Mouse (Mus musculus) stomach, postnatal 0 days (tissue): ENCODE measurements at regions not wholly inside any gene's neighbourhood (a gene's known extent, or its start where the extent isn't known, plus 50 kb on each side); places are given as distances from the start of the nearest gene placed in this dataset.

Experiments used
- ATAC-seq: fragments of 200-750 bp; cut with Nextera tagmentation; 2 replicates; pipeline ENCODE4 v1.8.0; 2017; ENCODE audit not compliant: low FRiP score, low TSS enrichment
- DNase-seq: peaks from one replicate; pipeline ENCODE4 v3.0.0-alpha.2; 2016; ENCODE audit warnings: low spot score
- H3K27ac ChIP-seq: fragments of 300-500 bp; sonication (generic); replicated peaks from 2 replicates; pipeline ENCODE4 v1.5.1; 2014; ENCODE audit warnings: mild to moderate bottlenecking, control low read depth
- H3K27me3 ChIP-seq: fragments of 300-500 bp; sonication (generic); 2 replicates; pipeline ENCODE4 v1.6.1; 2014; ENCODE audit warnings: low read length; ENCODE audit not compliant: control insufficient read depth, insufficient read depth
- H3K36me3 ChIP-seq: fragments of 300-500 bp; sonication (generic); 2 replicates; pipeline ENCODE4 v1.6.1; 2014; ENCODE audit warnings: low read length, mixed read lengths; ENCODE audit not compliant: control insufficient read depth, insufficient read depth
- H3K4me1 ChIP-seq: fragments of 300-500 bp; sonication (generic); replicated peaks from 2 replicates; pipeline ENCODE4 v1.6.1; 2014; ENCODE audit warnings: antibody characterized with exemption; ENCODE audit not compliant: control insufficient read depth, insufficient read depth
- H3K4me2 ChIP-seq: fragments of 300-500 bp; sonication (generic); replicated peaks from 2 replicates; pipeline ENCODE4 v1.6.1; 2014; ENCODE audit warnings: low read depth, mild to moderate bottlenecking, control low read depth, moderate library complexity
- H3K4me3 ChIP-seq: fragments of 300-500 bp; sonication (generic); 2 replicates; pipeline ENCODE4 v1.5.1; 2014; ENCODE audit warnings: low read depth, low read length, control low read depth
- H3K9ac ChIP-seq: fragments of 300-500 bp; sonication (generic); 2 replicates; pipeline ENCODE4 v1.6.1; 2014; ENCODE audit warnings: mild to moderate bottlenecking, low read length, control low read depth, mixed read lengths
- H3K9me3 ChIP-seq: fragments of 300-500 bp; sonication (generic); 2 replicates; pipeline ENCODE4 v1.6.1; 2016; ENCODE audit warnings: low read length; ENCODE audit not compliant: control insufficient read depth
- CTCF ChIP-seq: IDR thresholded peaks from 2 replicates; pipeline ENCODE4 v1.5.1; 2016; ENCODE audit warnings: antibody characterized with exemption, low read depth, mild to moderate bottlenecking, moderate library complexity
- EP300 ChIP-seq: optimal IDR thresholded peaks from 2 replicates; pipeline ENCODE3; 2016; ENCODE audit warnings: antibody characterized with exemption
- WGBS: fragments of 180-500 bp; shearing (Covaris S2); extraction: QIAGEN DNeasy Blood & Tissue Kit; methylation state at CpG from one replicate; pipeline ENCODE4 v1.1.7; 2014; 5-methylcytosine and 5-hydroxymethylcytosine counted together

DNA sequence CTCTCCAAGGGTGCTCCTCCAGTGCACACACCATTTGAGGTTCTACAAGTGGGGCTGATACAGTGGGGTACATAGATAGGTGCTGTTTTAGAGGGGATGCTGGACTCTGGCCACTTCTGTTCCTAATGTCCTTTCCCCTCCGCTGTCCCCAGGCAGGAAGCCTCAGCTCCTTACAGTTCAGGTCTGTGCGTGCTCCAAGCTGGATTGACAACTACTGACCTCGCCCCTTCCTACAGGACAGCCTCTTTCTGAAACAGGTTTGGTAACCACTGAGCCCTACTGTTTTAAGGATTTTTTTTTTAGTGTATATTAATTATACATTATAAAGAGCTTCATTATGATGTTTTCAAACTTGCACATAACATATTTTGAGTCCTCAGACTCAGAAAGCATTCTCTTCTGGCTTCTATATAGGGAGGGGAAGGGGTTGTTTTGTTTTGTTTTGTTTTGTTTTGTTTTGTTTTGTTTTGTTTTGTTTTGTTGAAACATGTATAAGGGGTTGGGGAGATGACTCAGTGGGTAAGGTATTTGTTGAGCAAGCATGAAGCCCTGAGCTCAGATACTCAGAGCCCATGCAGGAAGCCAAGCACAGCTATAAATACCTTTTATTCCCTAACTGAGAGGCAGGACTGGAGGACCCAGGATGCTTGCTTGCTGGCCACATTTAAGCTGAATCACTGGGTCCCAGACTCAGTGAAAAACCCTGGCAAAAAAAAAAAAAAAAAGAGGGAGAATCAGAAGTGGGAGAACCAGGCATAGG is 81.4 kb upstream of the Hand1 start:
- Histone ChIP-seq H3K27ac (peak overlapping the region; percentile 69), H3K4me2 (no peak overlapping the region), H3K9me3 (no peaks in the 10 kb centered on the region), H3K36me3 (no peaks in the 10 kb centered on the region), H3K4me1 (no peaks in the 10 kb centered on the region), H3K4me3 (no peak overlapping the region), H3K9ac (no peak overlapping the region), H3K27me3 (no peaks in the 10 kb centered on the region)
- WGBS: 79% methylated on average over 3 of the region's 3 CpGs
- DNase-seq (no peak), ATAC-seq (no peak)
- TF ChIP-seq EP300 (no peak), CTCF (no peak)

DNA sequence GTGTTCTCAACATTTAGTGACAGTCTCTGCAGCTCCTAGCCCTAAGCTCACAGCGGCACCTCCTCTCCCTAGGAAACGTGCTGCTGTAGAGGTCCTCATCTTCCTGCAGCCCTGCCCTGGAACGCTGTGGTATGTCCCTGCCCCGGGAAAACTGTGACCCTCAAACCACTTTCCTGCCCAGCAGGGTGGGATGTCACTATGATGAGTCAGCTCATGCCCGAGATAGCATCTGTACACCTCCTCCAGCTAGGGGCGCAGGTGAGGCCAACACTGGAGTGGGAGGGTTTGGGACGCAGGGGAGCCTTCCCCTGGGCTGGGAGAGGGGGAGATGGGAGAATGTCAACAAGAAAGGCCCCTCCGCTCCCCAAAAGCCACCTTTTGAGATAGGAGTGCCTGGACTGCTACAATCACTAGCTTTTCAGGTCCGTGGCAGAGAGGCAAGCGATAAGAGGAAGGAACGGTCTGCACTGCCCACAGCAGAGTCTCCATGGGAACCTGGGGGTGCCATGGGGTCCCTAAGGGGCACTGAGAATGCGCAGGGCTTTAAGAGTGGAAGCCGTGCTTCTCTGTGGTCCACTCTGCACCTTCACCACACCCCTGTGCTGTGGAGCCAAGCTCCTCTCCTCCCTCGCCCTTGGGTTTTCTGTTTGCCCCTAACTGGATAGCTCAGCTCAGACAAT is 80.5 kb upstream of the Hand1 start:
- no peaks in the 10 kb centered on the region for H3K36me3 ChIP-seq
- H3K9ac ChIP-seq: no peak overlapping the region
- ATAC-seq: no peak
- no peak overlapping the region for H3K4me3 ChIP-seq
- TF ChIP-seq EP300: no peak
- TF ChIP-seq CTCF: no peak
- no peaks in the 10 kb centered on the region for H3K4me1 ChIP-seq
- no peak overlapping the region for H3K4me2 ChIP-seq
- no peaks in the 10 kb centered on the region for H3K27me3 ChIP-seq
- 36% methylated on average over 14 of the region's 14 CpGs for WGBS
- DNase-seq: no peak
- no peaks in the 10 kb centered on the region for H3K9me3 ChIP-seq
- H3K27ac ChIP-seq: peak overlapping the region; percentile 69

DNA sequence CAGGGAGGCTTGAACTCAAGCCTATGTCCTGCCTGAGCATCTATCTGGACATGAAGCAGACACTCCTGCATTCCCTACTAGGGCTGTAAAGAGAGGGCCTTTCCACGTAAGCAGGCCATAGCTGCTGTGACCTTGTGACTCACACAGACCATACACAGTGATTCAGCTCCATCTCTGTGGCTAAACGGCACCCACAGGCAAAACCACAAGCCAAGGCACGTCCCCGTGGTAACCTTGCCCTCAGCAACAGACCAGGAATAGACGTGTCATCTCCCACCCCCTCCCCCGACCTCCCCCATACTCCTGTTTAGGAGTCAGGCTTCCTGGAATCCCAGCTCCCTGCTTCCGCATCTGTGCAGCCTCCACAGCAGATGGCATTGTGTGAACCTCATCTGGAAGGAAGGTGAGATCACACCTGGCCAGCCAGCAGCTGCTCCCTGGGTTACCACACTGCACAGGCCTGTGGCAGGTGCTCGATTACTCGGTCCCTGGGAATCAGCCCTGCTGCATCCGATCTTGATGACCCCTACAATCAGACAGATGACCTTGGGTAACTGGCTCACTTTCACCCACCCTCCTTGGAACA is 79.2 kb upstream of the Hand1 start:
- H3K36me3 ChIP-seq: no peaks in the 10 kb centered on the region
- no peak overlapping the region for H3K27ac ChIP-seq
- no peaks in the 10 kb centered on the region for H3K27me3 ChIP-seq
- no peaks in the 10 kb centered on the region for H3K9me3 ChIP-seq
- no peak overlapping the region for H3K9ac ChIP-seq
- no peak overlapping the region for H3K4me2 ChIP-seq
- no peaks in the 10 kb centered on the region for H3K4me1 ChIP-seq
- WGBS: 39% methylated on average over 10 of the region's 10 CpGs
- no peak overlapping the region for H3K4me3 ChIP-seq
- ATAC-seq: peak; percentile 24; the same call in 1 of the 2 replicates
- DNase-seq: no peak
- no peak for TF ChIP-seq CTCF
- no peak for TF ChIP-seq EP300

DNA sequence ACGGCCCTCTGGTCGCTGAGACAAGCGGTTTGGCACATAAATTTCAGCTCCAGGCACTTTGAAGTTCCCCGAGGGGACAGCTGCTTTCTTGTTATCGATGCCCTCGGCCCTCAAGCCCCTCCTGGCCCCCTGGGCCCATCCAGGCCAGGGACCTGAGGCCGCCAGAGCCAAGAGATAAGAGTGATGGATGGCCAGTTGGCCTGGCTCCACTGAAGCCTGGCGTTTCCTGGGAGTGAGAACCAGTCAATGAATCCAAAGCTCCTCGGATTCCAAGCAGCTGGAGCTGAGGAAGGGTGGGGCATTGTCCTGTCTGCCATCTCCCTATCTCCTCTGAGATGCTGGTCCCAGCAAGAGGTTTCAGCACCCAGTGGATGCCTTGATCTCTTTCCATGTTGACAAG is 71.6 kb upstream of the Hand1 start:
- DNase-seq: no peak
- TF ChIP-seq EP300 (no peak), CTCF (no peak)

DNA sequence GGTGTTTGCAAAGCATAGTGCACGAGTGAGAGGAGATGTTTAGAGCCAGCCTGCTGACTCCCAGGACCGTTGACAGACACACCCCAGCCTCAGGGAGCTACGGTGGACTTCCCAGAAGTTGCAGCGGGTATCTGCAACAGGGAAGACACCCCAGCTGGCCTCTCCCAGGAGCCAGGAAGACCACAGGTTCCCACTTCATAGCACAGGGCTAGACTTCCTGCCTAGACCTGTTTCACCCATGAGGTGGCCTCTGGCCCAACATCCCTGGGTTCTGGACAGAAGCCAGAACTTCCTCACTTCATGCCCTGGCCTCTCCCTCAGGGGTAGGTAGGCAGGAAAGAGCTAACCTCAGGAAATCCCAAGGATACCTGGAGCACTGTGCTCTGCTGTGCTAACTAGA is 66.7 kb upstream of the Hand1 start:
- no peaks in the 10 kb centered on the region for H3K36me3 ChIP-seq
- H3K9me3 ChIP-seq: no peaks in the 10 kb centered on the region
- H3K9ac ChIP-seq: no peak overlapping the region
- H3K27ac ChIP-seq: no peak overlapping the region
- no peaks in the 10 kb centered on the region for H3K27me3 ChIP-seq
- no peak for ATAC-seq
- TF ChIP-seq EP300 (no peak), CTCF (no peak)
- WGBS: 37% methylated on average over 4 of the region's 4 CpGs
- no peak overlapping the region for H3K4me2 ChIP-seq
- H3K4me1 ChIP-seq: no peaks in the 10 kb centered on the region
- no peak for DNase-seq
- no peak overlapping the region for H3K4me3 ChIP-seq

More for the DNA sequence above, 71.6 kb upstream of the Hand1 start:
- Histone ChIP-seq H3K9me3 (no peaks in the 10 kb centered on the region), H3K9ac (no peak overlapping the region), H3K4me1 (no peaks in the 10 kb centered on the region), H3K36me3 (no peaks in the 10 kb centered on the region), H3K4me2 (no peak overlapping the region), H3K4me3 (no peak overlapping the region), H3K27ac (no peak overlapping the region), H3K27me3 (no peaks in the 10 kb centered on the region)
- 15% methylated on average over 9 of the region's 9 CpGs for WGBS
- ATAC-seq: no peak

DNA sequence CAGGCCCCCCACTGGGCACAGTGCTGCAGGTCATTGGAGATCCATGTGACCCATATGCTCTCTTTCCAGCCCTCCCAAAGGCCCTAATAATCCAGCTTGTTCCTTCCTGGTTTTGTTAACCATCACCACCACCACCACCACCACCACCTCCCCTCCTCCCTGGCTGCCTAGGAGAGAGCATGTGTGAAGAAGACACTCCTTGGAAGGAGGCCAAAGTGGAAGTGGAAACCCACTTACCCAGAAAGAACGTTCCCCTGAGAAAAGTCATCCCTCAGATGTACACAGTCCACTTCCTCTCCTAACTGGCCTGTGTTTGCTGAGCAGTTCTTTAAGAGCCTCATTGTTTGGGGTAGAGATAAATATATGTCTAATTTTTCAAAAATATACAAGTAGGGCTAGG is 62.9 kb upstream of the Hand1 start:
- ATAC-seq (no peak), DNase-seq (no peak)
- Histone ChIP-seq H3K4me1 (no peaks in the 10 kb centered on the region), H3K9ac (no peak overlapping the region), H3K9me3 (no peaks in the 10 kb centered on the region), H3K27ac (no peak overlapping the region), H3K4me3 (no peak overlapping the region), H3K36me3 (no peaks in the 10 kb centered on the region), H3K4me2 (no peak overlapping the region), H3K27me3 (no peaks in the 10 kb centered on the region)
- no peak for TF ChIP-seq EP300
- TF ChIP-seq CTCF: no peak
- WGBS: 24% methylated on average over 1 of the region's 1 CpGs
